In the genomic region with DNA sequence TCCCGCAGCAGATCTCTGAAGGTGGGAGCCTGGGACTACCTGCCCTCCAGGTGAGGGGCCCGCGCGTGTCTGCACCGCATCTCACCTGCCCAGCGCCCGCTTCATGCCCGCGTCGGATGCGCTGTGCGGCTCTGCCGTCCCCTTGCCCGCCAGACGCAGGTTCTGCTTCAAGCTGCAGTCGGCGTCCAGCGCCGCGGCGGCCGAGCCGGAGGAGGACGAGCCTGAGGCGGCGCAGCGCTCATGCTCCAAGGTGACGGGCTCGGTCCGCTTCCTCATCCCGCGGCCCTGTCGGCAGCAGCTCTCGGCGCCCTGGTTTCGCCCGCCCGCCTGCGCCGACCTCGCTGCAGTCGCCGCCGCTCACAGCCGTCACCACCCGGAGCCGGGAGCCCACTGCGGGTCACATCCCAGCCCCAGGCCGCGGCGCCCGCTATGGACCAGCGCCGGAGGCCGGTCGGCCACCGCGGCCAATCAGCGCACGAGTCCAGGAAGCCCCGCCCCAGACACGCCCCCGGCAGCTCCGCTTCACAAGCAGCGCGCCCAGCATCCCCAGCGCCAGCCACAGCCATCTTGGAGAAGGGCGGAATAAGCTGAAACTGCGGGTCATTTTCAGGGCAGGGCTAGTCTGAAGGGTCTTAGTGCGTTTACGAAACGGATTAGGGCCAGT, we compare ENCODE assay signal across 8 mouse cellular contexts. TPM values are rescaled to one million over a fixed set of nuclear protein-coding genes. Genes with fewer than 3 reads are reported as not detected.
DNase-seq lines count a peak whose midpoint lies in the region; ATAC-seq lines count a peak whose summit lies in the region.

A gene (minus strand): TSS at position 470 of the 664 bp plus-strand sequence.

- peaks cover 15% of the 10 kb centered on the region for H3K4me1 ChIP-seq in hindbrain, embryonic 16.5 days (ENCODE audit: control insufficient read depth, insufficient read depth, low read depth, low read length)

- peak within 1 kb of the TSS; percentile 97 for H3K9ac ChIP-seq in hindbrain, embryonic 16.5 days (ENCODE audit: low read depth, low read length)

- under 1% methylated on average over 67 of the region's 72 CpGs for WGBS in hindbrain, embryonic 16.5 days
- WGBS in macrophage (ENCODE audit: missing documents), result under 1% methylated on average over 62 of the region's 72 CpGs

- H3K36me3 ChIP-seq in hindbrain, embryonic 16.5 days (ENCODE audit: control insufficient read depth, insufficient read depth, low read length), result no peaks in the 10 kb centered on the region
- H3K36me3 ChIP-seq in macrophage (ENCODE audit: inconsistent target), result 0 out of 2 replicates have a peak, but pooled peaks cover 6% of the 10 kb centered on the region

- no peaks in the 10 kb centered on the region for H3K27me3 ChIP-seq in hindbrain, embryonic 16.5 days (replicated peaks; ENCODE audit: control insufficient read depth, insufficient read depth, low read length)

- peak; percentile 93 for DNase-seq in T-cell, adult 2 months (ENCODE audit: low spot score)
- peak; percentile 97 to 99 for DNase-seq in cerebellum, postnatal 36 days
- peak; percentile 98 for DNase-seq in gastrocnemius, adult 18-20 months (ENCODE audit: low spot score)
- DNase-seq in left cerebral cortex, adult 18-20 months (ENCODE audit: low spot score in 2 of 2), result peak; percentile 96 to 97
- DNase-seq in right cerebral cortex, adult 18-20 months, result peak; percentile 97
- DNase-seq in urinary bladder, postnatal 10 days (ENCODE audit: low spot score), result peak; percentile 95

- peak within 1 kb of the TSS; percentile 90 for H3K27ac ChIP-seq in hindbrain, embryonic 16.5 days (ENCODE audit: low read depth, low read length)
- peak within 1 kb of the TSS; percentile 85 for H3K27ac ChIP-seq in macrophage

- H3K4me2 ChIP-seq in hindbrain, embryonic 16.5 days (ENCODE audit: low read length), result peak within 1 kb of the TSS; percentile 86

- no peaks in the 10 kb centered on the region for H3K9me3 ChIP-seq in hindbrain, embryonic 16.5 days (ENCODE audit: control insufficient read depth, low read length)

- peak within 1 kb of the TSS; percentile 97 for H3K4me3 ChIP-seq in hindbrain, embryonic 16.5 days (ENCODE audit: low read length)
- peak within 1 kb of the TSS; percentile 91 for H3K4me3 ChIP-seq in macrophage (ENCODE audit: inconsistent target)

- H3K79me2 ChIP-seq in macrophage (ENCODE audit: inconsistent target), result peaks cover 48% of the 10 kb centered on the region

- ATAC-seq in hindbrain, embryonic 16.5 days, result peak; percentile 98

RNA-seq across cellular contexts. Expression of the gene that starts here (rescaled TPM):
- 10 to 100 TPM; 23.8 to 27.8 TPM for total RNA-seq in gastrocnemius, adult 18-20 months (2021)
- polyA plus RNA-seq in hindbrain, embryonic 16.5 days (2015; fragmentation: Nextera tagmentation; extraction: Ambion mirVana), result 143 and 157 TPM in 2 replicates
- 100 to 1,000 TPM; 320 to 321 TPM for total RNA-seq in left cerebral cortex, adult 18-20 months (2021)
- total RNA-seq in macrophage (2018; cell fraction: chromatin; rRNA removed), result 100 to 1,000 TPM in 17 of 26 experiments, 10 to 100 TPM in 9; 15.2 to 321 (median 197) TPM
- total RNA-seq in macrophage (2018; cell fraction: cytosol; rRNA removed), result 100 to 1,000 TPM; 295 to 570 (median 393) TPM
- total RNA-seq in macrophage (2018; cell fraction: nucleus; rRNA removed), result 100 to 1,000 TPM in 25 of 26 experiments, 10 to 100 TPM in 1; 61.2 to 444 (median 322) TPM
- polyA plus RNA-seq in macrophage (2018), result 442 to 584 TPM (median 504 TPM) in 3 replicates

Comparison
In these comparisons a context has a peak if more than half of its experiments do, and no peak if none do; other contexts are left out.
1. Peak in every context shown above with its lines: DNase-seq, ATAC-seq, H3K4me3 ChIP-seq and H3K27ac ChIP-seq.
2. RNA of the gene that starts here (total RNA-seq): 320 to 321 TPM in left cerebral cortex, adult 18-20 months; 23.8 to 27.8 TPM in gastrocnemius, adult 18-20 months; every median in the first group is over 10 times any median in the second.